Mouse (Mus musculus): ENCODE results near the gene Clmn. TPM values are rescaled to one million over a fixed set of nuclear protein-coding genes. Genes with fewer than 3 reads are reported as not detected.

The Clmn gene
- polyA plus RNA-seq, 1 experiment, result 6.1 TPM

- Histone ChIP-seq H3K4me3 (replicated peaks; ENCODE audit: extremely low read depth, low read depth, low read length) (no peak overlapping the region), H3K4me1 (ENCODE audit: control insufficient read depth, insufficient read depth, low read length) (no peaks in the 10 kb centered on the region)
- TF ChIP-seq POLR2A (IDR thresholded peaks at IDR 0.05; ENCODE audit: borderline replicate concordance, extremely low read depth, low read depth, low read length), result no peak
- TF ChIP-seq CTCF (IDR thresholded peaks at IDR 0.05; ENCODE audit: insufficient read depth, low read length), result no peak
- DNase-seq, result no peak
- WGBS, result 64% methylated on average over 8 of the region's 8 CpGs
Observed at GRCm38 (mm10) chr12:104901320-104901719, 36.4 kb upstream of the Clmn start.

- WGBS, result 62% methylated on average over 3 of the region's 3 CpGs
- no peak for TF ChIP-seq POLR2A (IDR thresholded peaks at IDR 0.05; ENCODE audit: borderline replicate concordance, extremely low read depth, low read depth, low read length)
- TF ChIP-seq CTCF (IDR thresholded peaks at IDR 0.05; ENCODE audit: insufficient read depth, low read length), result no peak
- no peak for DNase-seq
Observed at GRCm38 (mm10) chr12:104899835-104900234, 35.0 kb upstream of the Clmn start.

GRCm38 (mm10) chr12:104899161-104899560, 34.3 kb upstream of the Clmn start:
- TF ChIP-seq POLR2A (IDR thresholded peaks at IDR 0.05; ENCODE audit: borderline replicate concordance, extremely low read depth, low read depth, low read length) (no peak), CTCF (IDR thresholded peaks at IDR 0.05; ENCODE audit: insufficient read depth, low read length) (no peak)
- DNase-seq, result no peak
- Histone ChIP-seq H3K4me3 (replicated peaks; ENCODE audit: extremely low read depth, low read depth, low read length) (no peak overlapping the region), H3K4me1 (ENCODE audit: control insufficient read depth, insufficient read depth, low read length) (no peaks in the 10 kb centered on the region)
- 50% methylated on average over 11 of the region's 11 CpGs for WGBS

More at GRCm38 (mm10) chr12:104899835-104900234, 35.0 kb upstream of the Clmn start:
- Histone ChIP-seq H3K4me3 (replicated peaks; ENCODE audit: extremely low read depth, low read depth, low read length) (no peak overlapping the region), H3K4me1 (ENCODE audit: control insufficient read depth, insufficient read depth, low read length) (no peaks in the 10 kb centered on the region)

GRCm38 (mm10) chr12:104898718-104899117, 33.8 kb upstream of the Clmn start:
- Histone ChIP-seq H3K4me3 (replicated peaks; ENCODE audit: extremely low read depth, low read depth, low read length) (no peak overlapping the region), H3K4me1 (ENCODE audit: control insufficient read depth, insufficient read depth, low read length) (no peaks in the 10 kb centered on the region)
- DNase-seq, result no peak
- TF ChIP-seq POLR2A (IDR thresholded peaks at IDR 0.05; ENCODE audit: borderline replicate concordance, extremely low read depth, low read depth, low read length) (no peak), CTCF (IDR thresholded peaks at IDR 0.05; ENCODE audit: insufficient read depth, low read length) (peak; percentile 21; the same call in 1 of the 2 replicates)
- 71% methylated on average over 9 of the region's 9 CpGs for WGBS

- WGBS, result 63% methylated on average over 8 of the region's 8 CpGs
- TF ChIP-seq CTCF (IDR thresholded peaks at IDR 0.05; ENCODE audit: insufficient read depth, low read length) (no peak), POLR2A (IDR thresholded peaks at IDR 0.05; ENCODE audit: borderline replicate concordance, extremely low read depth, low read depth, low read length) (no peak)
- Histone ChIP-seq H3K4me1 (ENCODE audit: control insufficient read depth, insufficient read depth, low read length) (no peaks in the 10 kb centered on the region), H3K4me3 (replicated peaks; ENCODE audit: extremely low read depth, low read depth, low read length) (no peak overlapping the region)
- no peak for DNase-seq
Observed at GRCm38 (mm10) chr12:104897051-104897618, 32.3 kb upstream of the Clmn start.

GRCm38 (mm10) chr12:104896640-104897039, 31.8 kb upstream of the Clmn start:
- WGBS, result 51% methylated on average over 16 of the region's 16 CpGs
- peak; percentile 11 for DNase-seq
- Histone ChIP-seq H3K4me1 (ENCODE audit: control insufficient read depth, insufficient read depth, low read length) (no peaks in the 10 kb centered on the region), H3K4me3 (replicated peaks; ENCODE audit: extremely low read depth, low read depth, low read length) (no peak overlapping the region)
- no peak for TF ChIP-seq POLR2A (IDR thresholded peaks at IDR 0.05; ENCODE audit: borderline replicate concordance, extremely low read depth, low read depth, low read length)
- no peak for TF ChIP-seq CTCF (IDR thresholded peaks at IDR 0.05; ENCODE audit: insufficient read depth, low read length)

- Histone ChIP-seq H3K4me1 (ENCODE audit: control insufficient read depth, insufficient read depth, low read length) (no peaks in the 10 kb centered on the region), H3K4me3 (replicated peaks; ENCODE audit: extremely low read depth, low read depth, low read length) (no peak overlapping the region)
- 93% methylated on average over 3 of the region's 3 CpGs for WGBS
- DNase-seq, result no peak
- TF ChIP-seq POLR2A (IDR thresholded peaks at IDR 0.05; ENCODE audit: borderline replicate concordance, extremely low read depth, low read depth, low read length), result no peak
- TF ChIP-seq CTCF (IDR thresholded peaks at IDR 0.05; ENCODE audit: insufficient read depth, low read length), result no peak
Observed at GRCm38 (mm10) chr12:104892245-104892644, 27.4 kb upstream of the Clmn start.

- H3K4me3 ChIP-seq (replicated peaks; ENCODE audit: extremely low read depth, low read depth, low read length), result no peak overlapping the region
- 83% methylated on average over 8 of the region's 8 CpGs for WGBS
- TF ChIP-seq POLR2A (IDR thresholded peaks at IDR 0.05; ENCODE audit: borderline replicate concordance, extremely low read depth, low read depth, low read length) (no peak), CTCF (IDR thresholded peaks at IDR 0.05; ENCODE audit: insufficient read depth, low read length) (no peak)
- H3K4me1 ChIP-seq (ENCODE audit: control insufficient read depth, insufficient read depth, low read length), result no peaks in the 10 kb centered on the region
- no peak for DNase-seq
Observed at GRCm38 (mm10) chr12:104890066-104890465, 25.2 kb upstream of the Clmn start.

- no peak for TF ChIP-seq CTCF (IDR thresholded peaks at IDR 0.05; ENCODE audit: insufficient read depth, low read length)
- WGBS, result 75% methylated on average over 7 of the region's 7 CpGs
- Histone ChIP-seq H3K4me3 (replicated peaks; ENCODE audit: extremely low read depth, low read depth, low read length) (no peak overlapping the region), H3K4me1 (ENCODE audit: control insufficient read depth, insufficient read depth, low read length) (no peaks in the 10 kb centered on the region)
- DNase-seq, result no peak
Observed at GRCm38 (mm10) chr12:104886104-104886503, 21.2 kb upstream of the Clmn start.

- DNase-seq, result no peak
- Histone ChIP-seq H3K4me1 (ENCODE audit: control insufficient read depth, insufficient read depth, low read length) (no peaks in the 10 kb centered on the region), H3K4me3 (replicated peaks; ENCODE audit: extremely low read depth, low read depth, low read length) (no peak overlapping the region)
- TF ChIP-seq CTCF (IDR thresholded peaks at IDR 0.05; ENCODE audit: insufficient read depth, low read length) (no peak), POLR2A (IDR thresholded peaks at IDR 0.05; ENCODE audit: borderline replicate concordance, extremely low read depth, low read depth, low read length) (no peak)
- WGBS, result 50% methylated on average over 5 of the region's 5 CpGs
Observed at GRCm38 (mm10) chr12:104882533-104882932, 17.7 kb upstream of the Clmn start.

All from lung, adult 2 months (tissue).